Mouse (Mus musculus): ENCODE measurements around the gene Ifngr2. TPM values are rescaled to one million over a fixed set of nuclear protein-coding genes. Genes with fewer than 3 reads are reported as not detected.
"Not testable (repeated sequence)": the region's sequence is repeated elsewhere in the genome, so short reads cannot be mapped to it uniquely, and the experiment has no call there.

The Ifngr2 gene
- 7.1 and 7.5 TPM in 2 replicates for total RNA-seq (2017)

GRCm38 (mm10) chr16:91546836-91547741 is at the start of gene Ifngr2:
Gene Ifngr2 (plus strand): TSS chr16:91547072.
- ATAC-seq (replicated peaks in 1 of 2; ENCODE audit: insufficient read depth in 1 of 2, low FRiP score in 2 of 2, low TSS enrichment in 1 of 2, low read depth in 1 of 2, poor library complexity in 2 of 2, severe bottlenecking in 2 of 2), result peak in 1 of 2 experiments; percentile 23; a peak in 1 of 4 replicates

GRCm38 (mm10) chr16:91498041-91498440 is 48.8 kb upstream of the Ifngr2 start:
- no peak for ATAC-seq (replicated peaks in 1 of 2; ENCODE audit: insufficient read depth in 1 of 2, low FRiP score in 2 of 2, low TSS enrichment in 1 of 2, low read depth in 1 of 2, poor library complexity in 2 of 2, severe bottlenecking in 2 of 2)

- no peak for ATAC-seq (replicated peaks in 1 of 2; ENCODE audit: insufficient read depth in 1 of 2, low FRiP score in 2 of 2, low TSS enrichment in 1 of 2, low read depth in 1 of 2, poor library complexity in 2 of 2, severe bottlenecking in 2 of 2)
These were observed 42.2 kb upstream of the Ifngr2 start for GRCm38 (mm10) chr16:91504701-91505100.

- no peak for ATAC-seq (replicated peaks in 1 of 2; ENCODE audit: insufficient read depth in 1 of 2, low FRiP score in 2 of 2, low TSS enrichment in 1 of 2, low read depth in 1 of 2, poor library complexity in 2 of 2, severe bottlenecking in 2 of 2)
These were observed 41.7 kb upstream of the Ifngr2 start for GRCm38 (mm10) chr16:91505116-91505601.

- ATAC-seq (replicated peaks in 1 of 2; ENCODE audit: insufficient read depth in 1 of 2, low FRiP score in 2 of 2, low TSS enrichment in 1 of 2, low read depth in 1 of 2, poor library complexity in 2 of 2, severe bottlenecking in 2 of 2), result no peak
These were observed 40.5 kb upstream of the Ifngr2 start for GRCm38 (mm10) chr16:91506396-91506795.

GRCm38 (mm10) chr16:91512161-91512787 is 34.6 kb upstream of the Ifngr2 start:
- peak; percentile 81 to 93 for ATAC-seq (replicated peaks in 1 of 2; ENCODE audit: insufficient read depth in 1 of 2, low FRiP score in 2 of 2, low TSS enrichment in 1 of 2, low read depth in 1 of 2, poor library complexity in 2 of 2, severe bottlenecking in 2 of 2)

- no peak for ATAC-seq (replicated peaks in 1 of 2; ENCODE audit: insufficient read depth in 1 of 2, low FRiP score in 2 of 2, low TSS enrichment in 1 of 2, low read depth in 1 of 2, poor library complexity in 2 of 2, severe bottlenecking in 2 of 2)
These were observed 33.8 kb upstream of the Ifngr2 start for GRCm38 (mm10) chr16:91513099-91513498.

- ATAC-seq (replicated peaks in 1 of 2; ENCODE audit: insufficient read depth in 1 of 2, low FRiP score in 2 of 2, low TSS enrichment in 1 of 2, low read depth in 1 of 2, poor library complexity in 2 of 2, severe bottlenecking in 2 of 2), result no peak
These were observed 29.9 kb upstream of the Ifngr2 start for GRCm38 (mm10) chr16:91517020-91517419.

GRCm38 (mm10) chr16:91522040-91522439 is 24.8 kb upstream of the Ifngr2 start:
- ATAC-seq (replicated peaks in 1 of 2; ENCODE audit: insufficient read depth in 1 of 2, low FRiP score in 2 of 2, low TSS enrichment in 1 of 2, low read depth in 1 of 2, poor library complexity in 2 of 2, severe bottlenecking in 2 of 2), result peak; percentile 49 to 54; a peak in 3 of 4 replicates

- ATAC-seq (replicated peaks in 1 of 2; ENCODE audit: insufficient read depth in 1 of 2, low FRiP score in 2 of 2, low TSS enrichment in 1 of 2, low read depth in 1 of 2, poor library complexity in 2 of 2, severe bottlenecking in 2 of 2), result peak; percentile 80 to 88
These were observed 24.2 kb upstream of the Ifngr2 start for GRCm38 (mm10) chr16:91522479-91523309.

GRCm38 (mm10) chr16:91524206-91524605 is 22.7 kb upstream of the Ifngr2 start:
- ATAC-seq (replicated peaks in 1 of 2; ENCODE audit: insufficient read depth in 1 of 2, low FRiP score in 2 of 2, low TSS enrichment in 1 of 2, low read depth in 1 of 2, poor library complexity in 2 of 2, severe bottlenecking in 2 of 2), result no peak

GRCm38 (mm10) chr16:91526274-91526673 is 20.6 kb upstream of the Ifngr2 start:
- no peak for ATAC-seq (replicated peaks in 1 of 2; ENCODE audit: insufficient read depth in 1 of 2, low FRiP score in 2 of 2, low TSS enrichment in 1 of 2, low read depth in 1 of 2, poor library complexity in 2 of 2, severe bottlenecking in 2 of 2)

- ATAC-seq (replicated peaks in 1 of 2; ENCODE audit: insufficient read depth in 1 of 2, low FRiP score in 2 of 2, low TSS enrichment in 1 of 2, low read depth in 1 of 2, poor library complexity in 2 of 2, severe bottlenecking in 2 of 2), result peak in 1 of 2 experiments; percentile 25; a peak in 1 of 4 replicates
These were observed 19.8 kb upstream of the Ifngr2 start for GRCm38 (mm10) chr16:91527051-91527450.

GRCm38 (mm10) chr16:91527500-91527899 is 19.4 kb upstream of the Ifngr2 start:
- no peak for ATAC-seq (replicated peaks in 1 of 2; ENCODE audit: insufficient read depth in 1 of 2, low FRiP score in 2 of 2, low TSS enrichment in 1 of 2, low read depth in 1 of 2, poor library complexity in 2 of 2, severe bottlenecking in 2 of 2)

- ATAC-seq (replicated peaks in 1 of 2; ENCODE audit: insufficient read depth in 1 of 2, low FRiP score in 2 of 2, low TSS enrichment in 1 of 2, low read depth in 1 of 2, poor library complexity in 2 of 2, severe bottlenecking in 2 of 2), result no peak
These were observed 18.3 kb upstream of the Ifngr2 start for GRCm38 (mm10) chr16:91528578-91528977.

- not testable (repeated sequence) for ATAC-seq (replicated peaks in 1 of 2; ENCODE audit: insufficient read depth in 1 of 2, low FRiP score in 2 of 2, low TSS enrichment in 1 of 2, low read depth in 1 of 2, poor library complexity in 2 of 2, severe bottlenecking in 2 of 2)
These were observed 16.0 kb upstream of the Ifngr2 start for GRCm38 (mm10) chr16:91530830-91531229.

GRCm38 (mm10) chr16:91531856-91532255 is 15.0 kb upstream of the Ifngr2 start:
- no peak for ATAC-seq (replicated peaks in 1 of 2; ENCODE audit: insufficient read depth in 1 of 2, low FRiP score in 2 of 2, low TSS enrichment in 1 of 2, low read depth in 1 of 2, poor library complexity in 2 of 2, severe bottlenecking in 2 of 2)

Measured in hematopoietic stem cell, adult 5-6 weeks (primary cell).